Comparison of ENCODE assay signal across 15 mouse cellular contexts in genomic region chr12:110112051-110112722, GRCm38 (mm10).
DNase-seq lines count a peak whose midpoint lies in the region; ATAC-seq and TF ChIP-seq lines count a peak whose summit lies in the region.
"Had no signal": no experiment of that assay in that cellular context is flagged by ENCODE, and none has a peak within 500 bp of the region (broad histone marks: within the 10 kb centered on the region; RNA-seq: fewer than 3 reads in every experiment).

No protein-coding gene starts in this region.

- no peaks in the 10 kb centered on the region for H3K36me3 ChIP-seq in lung, embryonic 14.5 days (ENCODE audit: insufficient read depth)
- H3K36me3 ChIP-seq in midbrain, postnatal 0 days (ENCODE audit: insufficient read depth, low read length), result no peaks in the 10 kb centered on the region
- H3K36me3 ChIP-seq: embryonic facial prominence, embryonic 15.5 days; G1E; midbrain, embryonic 12.5 days had no signal

- H3K4me2 ChIP-seq in lung, embryonic 14.5 days, result no peak overlapping the region
- no peak overlapping the region for H3K4me2 ChIP-seq in midbrain, postnatal 0 days (ENCODE audit: low read depth, low read length, poor library complexity, severe bottlenecking)
- H3K4me2 ChIP-seq: embryonic facial prominence, embryonic 15.5 days; midbrain, embryonic 12.5 days had no signal

- ATAC-seq in lung, embryonic 14.5 days (ENCODE audit: insufficient read depth), result peak; percentile 73; the same call in 1 of the 2 replicates
- ATAC-seq in midbrain, postnatal 0 days (ENCODE audit: low FRiP score), result no peak

- H3K4me1 ChIP-seq in lung, embryonic 14.5 days (ENCODE audit: insufficient read depth), result peaks cover 7% of the 10 kb centered on the region; the same call in 1 of the 2 replicates
- H3K4me1 ChIP-seq in midbrain, postnatal 0 days (ENCODE audit: insufficient read depth, low read length), result no peaks in the 10 kb centered on the region
- H3K4me1 ChIP-seq: embryonic facial prominence, embryonic 15.5 days had no signal

- WGBS in lung, embryonic 14.5 days, result 44% methylated on average over 11 of the region's 11 CpGs
- 77% methylated on average over 11 of the region's 11 CpGs for WGBS in midbrain, postnatal 0 days

- no peak overlapping the region for H3K9ac ChIP-seq in lung, embryonic 14.5 days
- no peak overlapping the region for H3K9ac ChIP-seq in midbrain, postnatal 0 days (replicated peaks; ENCODE audit: low read length, poor library complexity, severe bottlenecking)
- H3K9ac ChIP-seq: embryonic facial prominence, embryonic 15.5 days; midbrain, embryonic 12.5 days had no signal

- no peaks in the 10 kb centered on the region for H3K27me3 ChIP-seq in lung, embryonic 14.5 days (ENCODE audit: insufficient read depth, low read length)
- H3K27me3 ChIP-seq in midbrain, postnatal 0 days (ENCODE audit: insufficient read depth, low read length), result no peaks in the 10 kb centered on the region
- H3K27me3 ChIP-seq: embryonic facial prominence, embryonic 15.5 days had no signal

- TF ChIP-seq CTCF in lung, embryonic 14.5 days (IDR thresholded peaks at IDR 0.05; ENCODE audit: low read depth), result no peak
- TF ChIP-seq CTCF in midbrain, postnatal 0 days (IDR thresholded peaks at IDR 0.05), result no peak

- no peak overlapping the region for H3K27ac ChIP-seq in lung, embryonic 14.5 days (ENCODE audit: low read depth)
- no peak overlapping the region for H3K27ac ChIP-seq in midbrain, postnatal 0 days (ENCODE audit: low read depth, low read length)
- H3K27ac ChIP-seq: embryonic facial prominence, embryonic 15.5 days; midbrain, embryonic 12.5 days had no signal

- no peak overlapping the region for H3K4me3 ChIP-seq in lung, embryonic 14.5 days (ENCODE audit: low read depth, low read length)
- H3K4me3 ChIP-seq in midbrain, postnatal 0 days (ENCODE audit: low read depth, low read length), result no peak overlapping the region
- H3K4me3 ChIP-seq: embryonic facial prominence, embryonic 15.5 days; midbrain, embryonic 12.5 days had no signal

- H3K9me3 ChIP-seq in lung, embryonic 14.5 days (ENCODE audit: low read depth, low read length), result no peaks in the 10 kb centered on the region
- no peaks in the 10 kb centered on the region for H3K9me3 ChIP-seq in midbrain, postnatal 0 days (ENCODE audit: low read length)
- H3K9me3 ChIP-seq: embryonic facial prominence, embryonic 15.5 days; midbrain, embryonic 12.5 days had no signal

- DNase-seq in cerebellum, postnatal 10 days, result peak; percentile 53 to 61
- DNase-seq in cerebellum, adult 9-10 months, result no peak
- DNase-seq in urinary bladder, postnatal 36 days (ENCODE audit: low spot score in 2 of 2), result peak; percentile 20 to 39
- DNase-seq in urinary bladder, postnatal 25 days (ENCODE audit: low spot score), result no peak
- peak; percentile 69 for DNase-seq in lung, embryonic 14.5 days
- peak; percentile 73 for DNase-seq in testis, postnatal 10 days (ENCODE audit: low spot score)
- DNase-seq in layer of hippocampus, postnatal 14 days (ENCODE audit: low spot score in 2 of 2), result no peak
- DNase-seq in midbrain, postnatal 0 days (ENCODE audit: low spot score), result no peak
- DNase-seq: adrenal gland, postnatal 14 days; cerebellum, adult 11-12 months; liver; thymus, adult 2 months had no signal

Comparison
In these comparisons a context has a peak if more than half of its experiments do, and no peak if none do; other contexts are left out.
1. DNase-seq: peak in cerebellum, postnatal 10 days (2 of 2), urinary bladder, postnatal 36 days (2 of 2), lung, embryonic 14.5 days (single experiment) and testis, postnatal 10 days (single experiment); none in cerebellum, adult 9-10 months (single experiment), urinary bladder, postnatal 25 days (single experiment), layer of hippocampus, postnatal 14 days (0 of 2) and midbrain, postnatal 0 days (single experiment).